Mouse (Mus musculus): Measurements from ENCODE around the gene Slc22a23.

- TF ChIP-seq CTCF (IDR thresholded peaks at IDR 0.05; ENCODE audit: low read depth) (no peak), EP300 (IDR thresholded peaks at IDR 0.05; ENCODE audit: low read depth) (no peak)
These were observed 37.0 kb downstream of the Slc22a23 start for GRCm38 (mm10) chr13:34307696-34308603.

All from liver, embryonic 14.5 days (tissue).